Mouse (Mus musculus) liver, embryonic 11.5 days (tissue): ENCODE data around the gene Lrp11. TPM values are rescaled to one million over a fixed set of nuclear protein-coding genes. Genes with fewer than 3 reads are reported as not detected.

Experiments used
- ATAC-seq: fragments of 200-750 bp; cut with Nextera tagmentation; replicated peaks from 2 replicates; pipeline ENCODE4 v1.8.0; 2017; ENCODE audit warnings: moderate number of reproducible peaks, mild to moderate bottlenecking, moderate TSS enrichment, moderate library complexity; ENCODE audit not compliant: low FRiP score
- DNase-seq: peaks from one replicate; pipeline ENCODE4 v3.0.0-alpha.2; 2017; ENCODE audit warnings: low spot score
- H3K27ac ChIP-seq: fragments of 300-500 bp; sonication (generic); 2 replicates; pipeline ENCODE4 v1.5.1; 2014; ENCODE audit warnings: mild to moderate bottlenecking, low read depth, low read length, control low read depth
- H3K27me3 ChIP-seq: fragments of 300-500 bp; sonication (generic); replicated peaks from 2 replicates; pipeline ENCODE4 v1.6.1; 2014; ENCODE audit warnings: low read length, mixed read lengths; ENCODE audit not compliant: control insufficient read depth, insufficient read depth
- H3K36me3 ChIP-seq: fragments of 300-500 bp; sonication (generic); 2 replicates; pipeline ENCODE4 v1.6.1; 2014; ENCODE audit warnings: mild to moderate bottlenecking, low read length, moderate library complexity, mixed read lengths; ENCODE audit not compliant: control insufficient read depth, insufficient read depth
- H3K4me1 ChIP-seq: fragments of 300-500 bp; sonication (generic); replicated peaks from 2 replicates; pipeline ENCODE4 v1.6.1; 2014; ENCODE audit warnings: low read length, mixed read lengths; ENCODE audit not compliant: control insufficient read depth, insufficient read depth
- H3K4me2 ChIP-seq: fragments of 300-500 bp; sonication (generic); 2 replicates; pipeline ENCODE4 v1.6.1; 2014; ENCODE audit warnings: mild to moderate bottlenecking, control low read depth, moderate library complexity
- H3K4me3 ChIP-seq: fragments of 300-500 bp; sonication (generic); 2 replicates; pipeline ENCODE4 v1.5.1; 2014; ENCODE audit warnings: low read depth, low read length, control low read depth
- H3K9ac ChIP-seq: fragments of 300-500 bp; sonication (generic); 2 replicates; pipeline ENCODE4 v1.6.1; 2014; ENCODE audit warnings: low read depth, low read length, control low read depth
- H3K9me3 ChIP-seq: fragments of 300-500 bp; sonication (generic); 2 replicates; pipeline ENCODE4 v1.6.1; 2016; ENCODE audit warnings: low read length, inconsistent platforms, mixed read lengths; ENCODE audit not compliant: control insufficient read depth
- WGBS: fragments of 180-500 bp; shearing (Covaris S2); extraction: QIAGEN DNeasy Blood & Tissue Kit; methylation state at CpG from one replicate; pipeline ENCODE4 v1.1.7; 2014; 5-methylcytosine and 5-hydroxymethylcytosine counted together
- polyA plus RNA-seq: library from polyadenylated mRNA; unstranded; fragments of >200 nt; fragmentation: Nextera tagmentation; extraction: Ambion mirVana; gene quantifications from 2 replicates; pipeline ENCODE4 v1.2.1, GENCODE M21; 2014

Gene Lrp11
- polyA plus RNA-seq, 1 experiment from 2014 or later = 2.3 TPM

GRCm38 (mm10) chr10:7630951-7631720 is 41.5 kb downstream of the Lrp11 start:
- no peaks in the 10 kb centered on the region for H3K4me1 ChIP-seq
- no peaks in the 10 kb centered on the region for H3K27me3 ChIP-seq
- 79% methylated on average over 16 of the region's 16 CpGs for WGBS
- no peak overlapping the region for H3K4me2 ChIP-seq
- no peak for ATAC-seq
- H3K9me3 ChIP-seq = no peaks in the 10 kb centered on the region
- no peak overlapping the region for H3K4me3 ChIP-seq
- H3K36me3 ChIP-seq = no peaks in the 10 kb centered on the region; the same call in 1 of the 2 replicates
- no peak overlapping the region for H3K9ac ChIP-seq
- no peak for DNase-seq
- no peak overlapping the region for H3K27ac ChIP-seq

- 92% methylated on average over 12 of the region's 12 CpGs for WGBS
- no peak overlapping the region for H3K4me3 ChIP-seq
- no peak for ATAC-seq
- peaks cover 28% of the 10 kb centered on the region for H3K36me3 ChIP-seq
- no peak overlapping the region for H3K4me2 ChIP-seq
- H3K9me3 ChIP-seq = no peaks in the 10 kb centered on the region
- no peak overlapping the region for H3K9ac ChIP-seq
- H3K27ac ChIP-seq = no peak overlapping the region
- H3K4me1 ChIP-seq = no peaks in the 10 kb centered on the region
- no peak for DNase-seq
- H3K27me3 ChIP-seq = no peaks in the 10 kb centered on the region
These were observed 50.8 kb downstream of the Lrp11 start for GRCm38 (mm10) chr10:7640366-7640765.

GRCm38 (mm10) chr10:7645911-7646310 is 56.3 kb downstream of the Lrp11 start:
- Histone ChIP-seq H3K9me3 (no peaks in the 10 kb centered on the region), H3K4me3 (no peak overlapping the region), H3K9ac (no peak overlapping the region), H3K4me1 (no peaks in the 10 kb centered on the region), H3K4me2 (no peak overlapping the region), H3K36me3 (peaks cover 20% of the 10 kb centered on the region), H3K27me3 (no peaks in the 10 kb centered on the region), H3K27ac (no peak overlapping the region)
- WGBS = 87% methylated on average over 2 of the region's 2 CpGs
- DNase-seq (no peak), ATAC-seq (no peak)

- Histone ChIP-seq H3K9me3 (no peaks in the 10 kb centered on the region), H3K9ac (no peak overlapping the region), H3K27ac (no peak overlapping the region), H3K36me3 (peaks cover 16% of the 10 kb centered on the region), H3K27me3 (no peaks in the 10 kb centered on the region), H3K4me2 (no peak overlapping the region), H3K4me1 (no peaks in the 10 kb centered on the region), H3K4me3 (no peak overlapping the region)
- ATAC-seq (no peak), DNase-seq (no peak)
- 91% methylated on average over 4 of the region's 4 CpGs for WGBS
These were observed 59.5 kb downstream of the Lrp11 start for GRCm38 (mm10) chr10:7649059-7649458.

- ATAC-seq (no peak), DNase-seq (no peak)
- Histone ChIP-seq H3K9ac (no peak overlapping the region), H3K4me3 (no peak overlapping the region), H3K9me3 (no peaks in the 10 kb centered on the region), H3K27ac (no peak overlapping the region), H3K4me2 (no peak overlapping the region), H3K4me1 (no peaks in the 10 kb centered on the region), H3K36me3 (peaks cover 8% of the 10 kb centered on the region; the same call in 1 of the 2 replicates), H3K27me3 (no peaks in the 10 kb centered on the region)
- 89% methylated on average over 2 of the region's 2 CpGs for WGBS
These were observed 61.5 kb downstream of the Lrp11 start for GRCm38 (mm10) chr10:7651057-7651456.

GRCm38 (mm10) chr10:7662471-7663141 is 73.0 kb downstream of the Lrp11 start:
- H3K4me1 ChIP-seq = peaks cover 18% of the 10 kb centered on the region
- under 1% methylated on average over 40 of the region's 44 CpGs for WGBS
- peak overlapping the region; percentile 98 for H3K4me3 ChIP-seq
- peak; percentile 78 for ATAC-seq
- H3K9me3 ChIP-seq = no peaks in the 10 kb centered on the region
- peak overlapping the region; percentile 94 for H3K27ac ChIP-seq
- no peaks in the 10 kb centered on the region for H3K36me3 ChIP-seq
- H3K4me2 ChIP-seq = peak overlapping the region; percentile 97
- peak overlapping the region; percentile 94 for H3K9ac ChIP-seq
- H3K27me3 ChIP-seq = no peaks in the 10 kb centered on the region
- peak; percentile 85 for DNase-seq

- under 1% methylated on average over 64 of the region's 64 CpGs for WGBS
- DNase-seq (peak; percentile 90), ATAC-seq (peak; percentile 89)
- Histone ChIP-seq H3K9ac (peak overlapping the region; percentile 94), H3K4me3 (peak overlapping the region; percentile 98), H3K27me3 (no peaks in the 10 kb centered on the region), H3K4me2 (peak overlapping the region; percentile 97), H3K36me3 (no peaks in the 10 kb centered on the region), H3K4me1 (peaks cover 23% of the 10 kb centered on the region), H3K27ac (peak overlapping the region; percentile 94), H3K9me3 (no peaks in the 10 kb centered on the region)
These were observed 73.8 kb downstream of the Lrp11 start for GRCm38 (mm10) chr10:7663159-7664026.

GRCm38 (mm10) chr10:7664027-7664526 is 74.5 kb downstream of the Lrp11 start:
- H3K9me3 ChIP-seq = no peaks in the 10 kb centered on the region
- peaks cover 26% of the 10 kb centered on the region for H3K4me1 ChIP-seq
- H3K4me2 ChIP-seq = peak overlapping the region; percentile 97
- H3K27ac ChIP-seq = peak overlapping the region; percentile 94
- H3K9ac ChIP-seq = peak overlapping the region; percentile 94
- 42% methylated on average over 6 of the region's 6 CpGs for WGBS
- H3K27me3 ChIP-seq = no peaks in the 10 kb centered on the region
- no peaks in the 10 kb centered on the region for H3K36me3 ChIP-seq
- H3K4me3 ChIP-seq = peak overlapping the region; percentile 98
- DNase-seq (no peak), ATAC-seq (no peak)
